Mouse (Mus musculus) bone marrow, adult 2 months (tissue): ENCODE measurements around the gene Cabin1. TPM values are rescaled to one million over a fixed set of nuclear protein-coding genes. Genes with fewer than 3 reads are reported as not detected.
A peak's percentile ranks its signal among the peaks of the same experiment; 100 is the strongest.

Experiments
- H3K27ac ChIP-seq: fragments of 200-500 bp; 2 replicates; pipeline ENCODE4 v1.5.1; 2012; ENCODE audit warnings: low read depth, mild to moderate bottlenecking, control low read depth, inconsistent platforms, low read length; ENCODE audit not compliant: control insufficient read depth, poor library complexity, insufficient read depth
- H3K4me1 ChIP-seq: fragments of 200-500 bp; 2 replicates; pipeline ENCODE4 v1.6.1; 2011; ENCODE audit warnings: low read length; ENCODE audit not compliant: control insufficient read depth, insufficient read depth
- H3K4me3 ChIP-seq: fragments of 200-500 bp; replicated peaks from 2 replicates; pipeline ENCODE3; 2011; ENCODE audit warnings: mild to moderate bottlenecking, low read depth, low read length, control low read depth; ENCODE audit not compliant: control insufficient read depth
- CTCF ChIP-seq: fragments of 200-500 bp; IDR thresholded peaks from 2 replicates; pipeline ENCODE4 v1.5.1; 2011; ENCODE audit warnings: low read length, control low read depth; ENCODE audit not compliant: control insufficient read depth, insufficient read depth
- POLR2A ChIP-seq: fragments of 200-500 bp; IDR thresholded peaks from 2 replicates; pipeline ENCODE4 v1.6.1; 2011; ENCODE audit warnings: low read depth, mild to moderate bottlenecking, control low read depth, low read length, borderline replicate concordance; ENCODE audit not compliant: control insufficient read depth
- WGBS: fragments of 180-500 bp; shearing (Covaris S2); methylation state at CpG from one replicate; pipeline ENCODE4 v1.1.7; 2018; 5-methylcytosine and 5-hydroxymethylcytosine counted together
- polyA plus RNA-seq: library from polyadenylated mRNA; stranded (reverse); fragments of >200 nt; gene quantifications from 2 replicates; pipeline ENCODE4 v1.2.4, GENCODE M21; 2011; ENCODE audit warnings: low replicate concordance; ENCODE audit not compliant: missing spikeins, insufficient read depth, insufficient read length

The Cabin1 gene
- polyA plus RNA-seq, 1 experiment: 55.3 TPM

- WGBS: 70% methylated on average over 3 of the region's 3 CpGs
- H3K4me3 ChIP-seq: peak overlapping the region; percentile 33
- peaks cover 3% of the 10 kb centered on the region; the same call in 1 of the 2 replicates for H3K4me1 ChIP-seq
- no peak for TF ChIP-seq POLR2A
- no peak for TF ChIP-seq CTCF
- H3K27ac ChIP-seq: peak overlapping the region; percentile 76; the same call in 1 of the 2 replicates
These were observed 66.4 kb downstream of the Cabin1 start for GRCm38 (mm10) chr10:75697693-75698092.

GRCm38 (mm10) chr10:75696597-75697355 is 67.4 kb downstream of the Cabin1 start:
- 66% methylated on average over 7 of the region's 7 CpGs for WGBS
- peaks cover 3% of the 10 kb centered on the region; the same call in 1 of the 2 replicates for H3K4me1 ChIP-seq
- H3K4me3 ChIP-seq: peak overlapping the region; percentile 33
- H3K27ac ChIP-seq: peak overlapping the region; percentile 92
- no peak for TF ChIP-seq POLR2A
- no peak for TF ChIP-seq CTCF

GRCm38 (mm10) chr10:75695521-75695920 is 68.6 kb downstream of the Cabin1 start:
- Histone ChIP-seq H3K27ac (no peak overlapping the region; the same call in 1 of the 2 replicates), H3K4me3 (no peak overlapping the region), H3K4me1 (peaks cover 3% of the 10 kb centered on the region; the same call in 1 of the 2 replicates)
- TF ChIP-seq POLR2A: no peak
- TF ChIP-seq CTCF: no peak
- WGBS: 87% methylated on average over 2 of the region's 2 CpGs

- Histone ChIP-seq H3K4me3 (no peak overlapping the region), H3K27ac (no peak overlapping the region), H3K4me1 (peaks cover 3% of the 10 kb centered on the region; the same call in 1 of the 2 replicates)
- TF ChIP-seq CTCF: no peak
- no peak for TF ChIP-seq POLR2A
- 89% methylated on average over 5 of the region's 5 CpGs for WGBS
These were observed 69.1 kb downstream of the Cabin1 start for GRCm38 (mm10) chr10:75695078-75695477.

- H3K27ac ChIP-seq: no peak overlapping the region
- 89% methylated on average over 9 of the region's 9 CpGs for WGBS
- H3K4me1 ChIP-seq: peaks cover 3% of the 10 kb centered on the region; the same call in 1 of the 2 replicates
- no peak overlapping the region for H3K4me3 ChIP-seq
- TF ChIP-seq CTCF (no peak), POLR2A (no peak)
These were observed 69.6 kb downstream of the Cabin1 start for GRCm38 (mm10) chr10:75694567-75694966.

GRCm38 (mm10) chr10:75693451-75694233 is 70.5 kb downstream of the Cabin1 start:
- H3K27ac ChIP-seq: no peak overlapping the region; the same call in 1 of the 2 replicates
- H3K4me3 ChIP-seq: no peak overlapping the region
- H3K4me1 ChIP-seq: peaks cover 3% of the 10 kb centered on the region; the same call in 1 of the 2 replicates
- TF ChIP-seq POLR2A (no peak), CTCF (no peak)
- 80% methylated on average over 11 of the region's 11 CpGs for WGBS

GRCm38 (mm10) chr10:75688598-75688997 is 75.5 kb downstream of the Cabin1 start:
- 93% methylated on average over 2 of the region's 2 CpGs for WGBS
- TF ChIP-seq CTCF (no peak), POLR2A (no peak)
- H3K4me3 ChIP-seq: no peak overlapping the region
- H3K27ac ChIP-seq: no peak overlapping the region
- H3K4me1 ChIP-seq: no peaks in the 10 kb centered on the region

- 38% methylated on average over 4 of the region's 4 CpGs for WGBS
- Histone ChIP-seq H3K4me3 (no peak overlapping the region), H3K4me1 (no peaks in the 10 kb centered on the region), H3K27ac (no peak overlapping the region)
- TF ChIP-seq POLR2A (no peak), CTCF (no peak)
These were observed 77.4 kb downstream of the Cabin1 start for GRCm38 (mm10) chr10:75686724-75687123.
